Mouse (Mus musculus): ENCODE results near the gene Nrxn3.

Nrxn3 gene

GRCm38 (mm10) chr12:89530679-89531350 lies 808.1 kb downstream of the Nrxn3 start:
- DNase-seq (ENCODE audit: low spot score) = no peak

GRCm38 (mm10) chr12:89551291-89551690 lies 828.6 kb downstream of the Nrxn3 start:
- DNase-seq (ENCODE audit: low spot score) = no peak

DNA sequence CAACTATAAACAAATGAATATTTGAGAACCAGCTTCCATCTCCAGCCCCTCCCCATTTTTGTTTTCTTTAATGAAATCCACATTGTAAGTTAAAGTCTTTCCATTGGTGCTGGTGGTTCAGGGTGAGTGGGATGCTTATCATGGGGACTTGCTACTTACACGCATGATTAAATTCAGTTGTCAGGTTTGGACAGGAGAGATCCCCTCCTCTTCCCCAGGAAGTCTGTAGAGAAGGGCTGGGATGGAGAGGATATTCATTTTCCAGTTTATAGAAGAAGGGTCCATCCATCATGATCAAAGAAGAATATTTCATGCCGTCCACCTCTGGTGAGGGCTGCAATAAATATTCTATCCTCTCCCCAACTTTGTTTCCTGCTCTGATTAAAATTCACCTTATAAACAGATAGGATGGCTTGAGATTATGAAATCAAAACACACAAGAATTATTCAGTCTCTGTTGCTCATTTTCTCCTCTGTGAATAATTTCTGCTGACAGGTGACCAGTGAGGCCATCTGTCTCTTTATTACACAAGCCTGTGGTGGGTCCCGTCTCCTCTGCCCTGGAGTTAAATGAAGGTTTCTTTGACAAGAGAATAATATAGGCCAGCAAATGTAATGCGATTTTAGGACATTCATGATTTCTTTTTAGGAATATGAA lies 830.7 kb downstream of the Nrxn3 start:
- no peak for DNase-seq (ENCODE audit: low spot score)

DNA sequence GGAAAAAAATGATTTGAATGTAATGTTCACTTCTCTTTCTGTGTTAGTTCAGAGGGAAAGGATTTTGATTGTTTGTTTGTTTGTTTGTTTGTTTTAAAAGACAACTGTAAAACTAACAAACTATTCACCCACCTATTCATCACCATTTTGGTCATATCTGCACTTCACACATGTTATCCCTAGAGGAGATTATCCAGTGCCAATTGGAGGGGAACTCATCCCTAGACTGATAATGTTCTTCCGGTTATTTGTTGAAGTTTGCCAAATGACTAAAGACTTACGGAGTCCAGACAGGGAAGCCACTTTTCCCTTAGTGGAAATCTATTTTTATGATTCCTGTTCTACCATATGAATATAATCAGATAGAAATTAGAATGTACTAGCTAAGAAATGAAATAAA lies 831.5 kb downstream of the Nrxn3 start:
- no peak for DNase-seq (ENCODE audit: low spot score)

DNA sequence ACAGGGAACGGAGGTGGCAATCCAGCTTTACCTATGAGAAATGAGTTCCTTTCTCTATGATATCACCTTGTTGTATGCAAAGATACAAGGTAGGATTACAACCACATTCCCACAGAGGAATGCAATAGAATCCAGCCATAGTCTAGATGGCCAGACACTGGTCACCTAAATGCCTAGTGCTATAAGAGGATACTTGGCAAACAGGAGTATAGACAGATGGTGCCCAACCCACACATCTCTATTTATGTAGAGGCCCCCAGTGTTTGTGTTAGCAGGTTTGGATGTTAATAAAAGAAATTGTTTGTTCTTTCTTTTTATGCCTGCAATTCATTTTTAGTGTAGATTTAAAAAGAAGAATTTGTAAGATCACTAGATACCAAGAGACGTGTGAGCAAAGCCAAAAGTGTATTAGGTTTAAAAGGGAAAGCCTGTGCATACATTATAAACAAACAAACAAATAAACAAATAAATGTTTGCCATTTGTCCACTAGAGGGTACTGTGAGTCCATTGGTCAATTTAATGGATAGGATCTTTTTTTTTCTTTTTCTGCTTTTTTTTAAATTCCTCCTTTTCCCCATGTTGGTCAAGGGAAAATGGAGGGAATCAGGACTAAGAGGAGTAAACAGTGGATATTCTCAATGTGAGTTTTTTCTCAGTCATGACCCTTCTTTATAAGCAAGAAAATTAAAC lies 832.2 kb downstream of the Nrxn3 start:
- DNase-seq (ENCODE audit: low spot score) = no peak

- DNase-seq (ENCODE audit: low spot score) = no peak
Measured at GRCm38 (mm10) chr12:89558921-89559320, 836.2 kb downstream of the Nrxn3 start.

DNA sequence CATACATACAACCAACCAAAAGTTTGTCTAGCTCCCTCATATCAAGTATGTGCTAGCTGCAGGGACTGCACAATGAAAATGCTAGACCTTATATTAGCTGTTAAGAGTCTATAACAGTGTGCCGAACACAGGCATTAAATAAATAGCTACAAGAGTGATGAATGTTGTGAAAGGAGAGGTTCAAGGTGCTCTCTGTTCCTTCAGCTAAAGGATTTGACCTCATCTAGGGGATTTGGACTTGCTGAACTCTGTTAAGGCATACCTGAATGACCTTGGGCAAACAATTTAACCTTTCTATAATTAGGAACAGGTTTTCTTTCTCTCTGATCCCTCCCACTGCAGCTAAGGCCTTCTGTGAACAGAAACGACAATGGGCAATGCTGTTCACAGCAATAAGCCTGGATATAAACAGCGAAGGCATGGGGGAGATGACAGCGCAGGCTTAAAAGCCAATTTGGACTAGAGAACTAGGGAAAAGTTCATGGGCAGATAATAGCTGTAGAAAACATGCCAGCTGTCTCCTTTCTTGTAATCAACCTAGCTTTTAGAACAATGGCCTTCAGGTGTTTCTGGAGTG lies 839.4 kb downstream of the Nrxn3 start:
- no peak for DNase-seq (ENCODE audit: low spot score)

DNA sequence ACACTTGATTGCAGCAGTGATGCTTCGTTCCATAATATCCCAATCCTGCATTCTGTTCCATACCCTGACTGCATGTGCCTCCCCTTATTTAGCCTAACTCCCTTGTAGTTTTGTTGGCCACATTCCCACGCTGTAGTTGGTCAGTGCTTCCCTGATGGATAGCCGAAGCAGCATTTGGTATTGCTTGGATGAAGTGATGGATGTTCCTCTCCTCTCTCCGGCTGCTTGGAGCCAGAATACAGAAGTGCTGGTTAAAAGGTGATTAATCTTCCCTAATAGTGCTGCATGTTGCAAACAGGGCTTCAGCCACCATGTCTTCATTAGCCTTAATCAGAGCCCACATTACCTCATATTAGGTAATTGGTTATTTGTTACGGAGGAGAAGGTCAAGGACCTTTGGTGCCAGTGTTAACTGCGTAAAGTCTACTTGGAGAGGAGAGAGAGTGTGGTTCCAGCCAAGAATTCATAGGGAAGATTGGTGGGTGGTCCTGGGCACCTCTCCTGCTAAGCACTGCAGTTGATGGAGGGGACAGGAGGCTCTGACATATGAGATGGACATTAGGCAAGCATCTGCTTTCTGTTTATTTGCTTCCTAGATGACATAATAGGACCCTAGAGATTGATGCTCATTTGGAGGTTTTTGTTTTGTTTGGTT lies 846.2 kb downstream of the Nrxn3 start:
- no peak for DNase-seq (ENCODE audit: low spot score)

- DNase-seq (ENCODE audit: low spot score) = no peak
Measured at GRCm38 (mm10) chr12:89592459-89592858, 869.8 kb downstream of the Nrxn3 start.

DNA sequence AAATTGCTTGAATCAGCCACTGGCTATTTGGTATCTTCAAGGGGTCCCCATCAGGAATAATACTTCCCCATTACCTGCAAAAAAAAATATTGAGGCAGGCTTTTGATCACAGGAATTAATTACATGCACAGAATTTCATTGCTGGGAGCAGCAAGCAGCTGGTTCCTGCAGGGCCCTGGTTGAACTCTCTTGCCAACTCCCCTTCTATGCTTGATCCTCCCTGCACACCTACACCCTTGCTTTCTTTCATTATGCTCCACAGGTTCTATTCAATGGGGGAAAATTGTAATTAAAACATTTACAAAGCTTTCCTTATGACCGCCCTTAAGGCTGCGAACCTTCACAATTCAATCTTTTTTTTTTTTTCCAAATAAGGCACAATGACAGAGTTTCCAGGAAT lies 891.0 kb downstream of the Nrxn3 start:
- no peak for DNase-seq (ENCODE audit: low spot score)

DNA sequence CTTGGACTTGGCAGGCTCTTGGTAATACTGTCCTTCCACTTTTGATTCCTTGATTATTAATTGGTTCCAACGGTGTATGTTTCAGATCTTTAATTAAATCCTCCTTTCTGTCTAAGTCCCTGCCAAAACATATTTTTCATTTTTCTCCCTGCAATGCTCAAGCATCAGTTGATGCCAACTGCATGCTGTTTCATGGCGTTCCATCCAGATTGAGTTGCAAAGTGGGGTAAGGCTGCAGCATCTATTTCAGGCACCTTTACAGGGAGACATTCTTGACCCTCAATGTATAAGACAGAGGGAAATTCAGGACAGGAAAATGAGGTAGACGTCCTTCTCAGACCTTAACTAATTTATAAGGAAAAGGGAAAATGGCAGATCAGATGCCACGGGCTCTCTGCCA lies 903.1 kb downstream of the Nrxn3 start:
- no peak for DNase-seq (ENCODE audit: low spot score)

GRCm38 (mm10) chr12:89640046-89640445 lies 917.4 kb downstream of the Nrxn3 start:
- DNase-seq (ENCODE audit: low spot score) = no peak

DNA sequence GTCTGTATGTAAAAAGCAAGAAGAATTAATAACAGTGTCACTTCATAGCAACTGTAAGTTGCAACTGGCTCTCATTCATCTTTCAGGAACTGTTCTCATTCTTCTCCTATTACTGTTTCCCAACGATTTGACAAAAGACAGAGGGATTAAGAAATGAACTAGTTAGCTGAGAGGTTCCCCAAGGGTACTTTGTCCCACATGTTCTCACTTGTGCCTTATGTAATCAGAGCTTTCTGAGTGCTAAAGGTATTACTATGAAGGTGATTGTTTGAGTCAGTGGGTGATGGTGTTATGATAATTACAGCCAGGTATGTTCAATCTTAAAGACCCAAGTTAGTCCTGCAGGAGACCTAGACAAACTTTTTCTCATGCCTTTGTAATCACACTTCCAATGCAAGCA lies 918.8 kb downstream of the Nrxn3 start:
- no peak for DNase-seq (ENCODE audit: low spot score)

- no peak for DNase-seq (ENCODE audit: low spot score)
Measured at GRCm38 (mm10) chr12:89653211-89653610, 930.5 kb downstream of the Nrxn3 start.

DNA sequence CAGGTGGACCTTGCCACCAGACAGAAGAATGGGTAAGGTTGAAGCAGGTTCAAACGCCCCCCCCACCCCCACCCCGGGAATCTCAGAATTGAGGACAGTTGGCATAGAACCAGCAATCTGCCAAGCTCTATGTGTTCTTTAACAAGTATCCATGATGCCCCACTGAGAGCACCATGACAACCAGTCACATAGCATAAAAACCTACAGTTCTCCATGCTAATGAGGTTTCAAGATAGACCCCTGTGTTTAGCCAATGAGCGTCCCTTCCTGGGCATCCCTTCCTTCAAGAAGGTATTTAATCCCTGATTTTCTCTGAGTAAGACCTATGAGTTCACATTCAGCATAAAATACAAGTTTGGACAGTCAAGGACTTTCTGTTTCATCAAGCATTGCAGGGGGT lies 938.5 kb downstream of the Nrxn3 start:
- DNase-seq (ENCODE audit: low spot score) = no peak

GRCm38 (mm10) chr12:89668856-89669255 lies 946.2 kb downstream of the Nrxn3 start:
- DNase-seq (ENCODE audit: low spot score) = no peak

GRCm38 (mm10) chr12:89672819-89673218 lies 950.1 kb downstream of the Nrxn3 start:
- no peak for DNase-seq (ENCODE audit: low spot score)

- DNase-seq (ENCODE audit: low spot score) = no peak
Measured at GRCm38 (mm10) chr12:89685633-89686032, 963.0 kb downstream of the Nrxn3 start.

GRCm38 (mm10) chr12:89689086-89689485 lies 966.4 kb downstream of the Nrxn3 start:
- no peak for DNase-seq (ENCODE audit: low spot score)

- DNase-seq (ENCODE audit: low spot score) = no peak
Measured at GRCm38 (mm10) chr12:89699469-89699868, 976.8 kb downstream of the Nrxn3 start.

DNA sequence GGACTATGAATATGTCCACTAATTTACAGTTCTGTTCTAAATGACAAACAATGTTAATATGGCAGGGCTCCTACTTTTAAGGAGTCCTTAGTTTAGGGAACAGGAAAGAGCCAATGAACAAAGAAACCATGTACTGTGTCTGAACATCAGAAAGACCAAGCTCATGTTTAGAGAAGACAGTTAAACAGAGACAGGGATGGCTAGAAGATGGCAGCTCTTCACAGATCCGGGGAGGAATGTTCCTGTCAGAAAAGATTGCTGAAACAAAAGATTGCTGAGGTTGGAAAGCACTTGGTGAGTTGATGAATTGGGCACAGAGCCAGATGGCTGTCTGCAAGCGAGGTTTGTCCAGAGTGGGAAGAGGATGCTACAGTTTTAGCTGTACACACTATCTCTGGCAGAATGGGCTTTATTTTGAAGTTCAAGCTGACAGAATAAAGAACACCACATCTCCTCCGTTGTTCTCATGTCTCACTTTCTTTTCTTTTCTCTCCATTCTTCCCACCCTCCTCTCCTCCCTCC lies 978.3 kb downstream of the Nrxn3 start:
- DNase-seq (ENCODE audit: low spot score) = no peak

DNA sequence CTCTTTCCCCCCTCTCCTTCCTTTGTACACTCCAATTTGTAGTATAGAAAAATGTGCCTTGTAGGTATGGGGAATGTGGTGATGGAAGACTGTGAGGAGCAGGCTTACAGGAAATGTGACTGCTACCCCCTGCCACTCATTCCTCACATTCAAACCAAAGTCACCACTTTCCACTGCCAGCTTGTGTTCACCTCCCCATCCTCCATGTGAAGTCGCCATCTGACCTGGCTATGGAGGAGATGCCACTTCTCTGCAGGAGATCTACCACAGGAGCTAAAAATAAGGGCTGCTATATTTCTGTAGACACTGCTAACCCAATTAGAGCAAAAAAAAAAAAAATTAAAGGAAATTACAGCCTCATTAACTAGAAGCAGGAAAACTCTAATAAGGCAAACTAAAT lies 980.3 kb downstream of the Nrxn3 start:
- DNase-seq (ENCODE audit: low spot score) = no peak
